Mouse (Mus musculus) CD4-positive, CD25-positive, alpha-beta regulatory T cell, adult 4 months (primary cell): Measurements from ENCODE around the gene Specc1. TPM values are rescaled to one million over a fixed set of nuclear protein-coding genes. Genes with fewer than 3 reads are reported as not detected.

Experiments
- ATAC-seq: one replicate; pipeline ENCODE4 v1.8.0; 2017
- polyA plus RNA-seq, 2 experiments: library from polyadenylated mRNA; unstranded; fragments of 100-300 nt; shearing (Covaris generic); gene quantifications; one replicate each; pipeline ENCODE4 v1.2.1; 2017

The Specc1 gene
- polyA plus RNA-seq, 2 experiments from 2014 or later: 2.9 to 3.5 TPM

GRCm38 (mm10) chr11:61970901-61971300 lies 14.3 kb downstream of the Specc1 start:
- no peak for ATAC-seq

GRCm38 (mm10) chr11:61971441-61972221 lies 15.1 kb downstream of the Specc1 start:
- no peak for ATAC-seq

GRCm38 (mm10) chr11:61974106-61974707 lies 17.6 kb downstream of the Specc1 start:
- ATAC-seq: no peak

- ATAC-seq: no peak
These were observed 19.2 kb downstream of the Specc1 start for GRCm38 (mm10) chr11:61975783-61976182.

- no peak for ATAC-seq
These were observed 24.7 kb downstream of the Specc1 start for GRCm38 (mm10) chr11:61981285-61981684.

GRCm38 (mm10) chr11:61982828-61983227 lies 26.3 kb downstream of the Specc1 start:
- ATAC-seq: no peak

GRCm38 (mm10) chr11:61986939-61987338 lies 30.4 kb downstream of the Specc1 start:
- no peak for ATAC-seq

GRCm38 (mm10) chr11:61989647-61990046 lies 33.1 kb downstream of the Specc1 start:
- no peak for ATAC-seq

GRCm38 (mm10) chr11:61991576-61991975 lies 35.0 kb downstream of the Specc1 start:
- no peak for ATAC-seq

- ATAC-seq: no peak
These were observed 36.2 kb downstream of the Specc1 start for GRCm38 (mm10) chr11:61992671-61993285.

- no peak for ATAC-seq
These were observed 42.9 kb downstream of the Specc1 start for GRCm38 (mm10) chr11:61999501-61999900.

- no peak for ATAC-seq
These were observed 43.5 kb downstream of the Specc1 start for GRCm38 (mm10) chr11:62000099-62000498.

GRCm38 (mm10) chr11:62001977-62002376 lies 45.4 kb downstream of the Specc1 start:
- no peak for ATAC-seq

GRCm38 (mm10) chr11:62004881-62005240 lies 48.3 kb downstream of the Specc1 start:
- ATAC-seq: no peak

- ATAC-seq: no peak
These were observed 48.8 kb downstream of the Specc1 start for GRCm38 (mm10) chr11:62005241-62005910.

GRCm38 (mm10) chr11:62005911-62006260 lies 49.3 kb downstream of the Specc1 start:
- no peak for ATAC-seq

- no peak for ATAC-seq
These were observed 50.1 kb downstream of the Specc1 start for GRCm38 (mm10) chr11:62006680-62007079.

GRCm38 (mm10) chr11:62007984-62008383 lies 51.4 kb downstream of the Specc1 start:
- ATAC-seq: no peak

- no peak for ATAC-seq
These were observed 54.2 kb downstream of the Specc1 start for GRCm38 (mm10) chr11:62010625-62011231.

GRCm38 (mm10) chr11:62012039-62012438 lies 55.5 kb downstream of the Specc1 start:
- ATAC-seq: no peak

GRCm38 (mm10) chr11:62013449-62013848 lies 56.9 kb downstream of the Specc1 start:
- no peak for ATAC-seq

GRCm38 (mm10) chr11:62015071-62015654 lies 58.6 kb downstream of the Specc1 start:
- no peak for ATAC-seq

GRCm38 (mm10) chr11:62016985-62017384 lies 60.4 kb downstream of the Specc1 start:
- ATAC-seq: no peak
